Mouse (Mus musculus) midbrain, embryonic 14.5 days (tissue): ENCODE data around the gene Tfcp2. TPM values are rescaled to one million over a fixed set of nuclear protein-coding genes. Genes with fewer than 3 reads are reported as not detected.

Experiments used
- ATAC-seq: fragments of 200-750 bp; cut with Nextera tagmentation; 2 replicates; pipeline ENCODE4 v1.8.0; 2017; ENCODE audit warnings: moderate number of reproducible peaks, moderate library complexity; ENCODE audit not compliant: low FRiP score, low TSS enrichment
- DNase-seq: peaks from one replicate; pipeline ENCODE4 v3.0.0-alpha.2; 2015
- H3K27ac ChIP-seq: fragments of 300-500 bp; sonication (generic); replicated peaks from 2 replicates; pipeline ENCODE4 v1.5.1; 2014; ENCODE audit warnings: mild to moderate bottlenecking, low read depth, low read length, moderate library complexity
- H3K27me3 ChIP-seq: fragments of 300-500 bp; sonication (generic); 2 replicates; pipeline ENCODE4 v1.6.1; 2014; ENCODE audit warnings: low read length, control low read depth, mixed read lengths; ENCODE audit not compliant: control insufficient read depth, insufficient read depth
- H3K36me3 ChIP-seq: fragments of 300-500 bp; sonication (generic); 2 replicates; pipeline ENCODE4 v1.6.1; 2014; ENCODE audit warnings: low read length, control low read depth; ENCODE audit not compliant: control insufficient read depth, insufficient read depth
- H3K4me1 ChIP-seq: fragments of 300-500 bp; sonication (generic); 2 replicates; pipeline ENCODE4 v1.6.1; 2014; ENCODE audit warnings: mild to moderate bottlenecking, antibody characterized with exemption, low read length, control low read depth; ENCODE audit not compliant: control insufficient read depth, insufficient read depth
- H3K4me2 ChIP-seq: fragments of 300-500 bp; sonication (generic); 2 replicates; pipeline ENCODE4 v1.6.1; 2014; ENCODE audit warnings: mild to moderate bottlenecking, low read length, moderate library complexity
- H3K4me3 ChIP-seq: fragments of 300-500 bp; sonication (generic); replicated peaks from 2 replicates; pipeline ENCODE4 v1.5.1; 2014; ENCODE audit warnings: low read depth, low read length
- H3K9ac ChIP-seq: fragments of 300-500 bp; sonication (generic); replicated peaks from 2 replicates; pipeline ENCODE4 v1.6.1; 2014; ENCODE audit warnings: mild to moderate bottlenecking, low read length, moderate library complexity
- H3K9me3 ChIP-seq: fragments of 300-500 bp; sonication (generic); 2 replicates; pipeline ENCODE4 v1.6.1; 2016; ENCODE audit warnings: low read length, control low read depth, mixed read lengths; ENCODE audit not compliant: control insufficient read depth
- WGBS: fragments of 180-500 bp; shearing (Covaris S2); extraction: QIAGEN DNeasy Blood & Tissue Kit; methylation state at CpG from one replicate; pipeline ENCODE4 v1.1.7; 2014; 5-methylcytosine and 5-hydroxymethylcytosine counted together
- polyA plus RNA-seq: library from polyadenylated mRNA; unstranded; fragments of >200 nt; fragmentation: Nextera tagmentation; extraction: Ambion mirVana; gene quantifications from 2 replicates; pipeline ENCODE4 v1.2.1, GENCODE M21; 2014

The Tfcp2 gene
- 30.1 and 35.8 TPM in 2 replicates for polyA plus RNA-seq

GRCm38 (mm10) chr15:100551326-100552307 lies at the start of gene Tfcp2:
Gene Tfcp2 (minus strand): TSS chr15:100552008.
- peak; percentile 98 for DNase-seq
- peak within 1 kb of the TSS; percentile 69 for H3K4me3 ChIP-seq
- H3K27me3 ChIP-seq, result no peaks in the 10 kb centered on the region
- peak within 1 kb of the TSS; percentile 85 for H3K27ac ChIP-seq
- H3K9me3 ChIP-seq, result no peaks in the 10 kb centered on the region
- peaks cover 3% of the 10 kb centered on the region; the same call in 1 of the 2 replicates for H3K36me3 ChIP-seq
- peaks cover 9% of the 10 kb centered on the region; the same call in 1 of the 2 replicates for H3K4me1 ChIP-seq
- peak within 1 kb of the TSS; percentile 79 for H3K9ac ChIP-seq
- peak; percentile 100 for ATAC-seq
- under 1% methylated on average over 84 of the region's 84 CpGs for WGBS
- peak within 1 kb of the TSS; percentile 80 for H3K4me2 ChIP-seq

- no peak for ATAC-seq
- H3K27ac ChIP-seq, result peak overlapping the region; percentile 3; the same call in 1 of the 2 replicates
- peak; percentile 21 for DNase-seq
- no peak overlapping the region; the same call in 1 of the 2 replicates for H3K9ac ChIP-seq
- no peaks in the 10 kb centered on the region for H3K9me3 ChIP-seq
- no peaks in the 10 kb centered on the region for H3K27me3 ChIP-seq
- H3K4me3 ChIP-seq, result peak overlapping the region; percentile 82
- H3K4me1 ChIP-seq, result peaks cover 28% of the 10 kb centered on the region
- H3K36me3 ChIP-seq, result no peaks in the 10 kb centered on the region
- H3K4me2 ChIP-seq, result peak overlapping the region; percentile 79
- WGBS, result 18% methylated on average over 21 of the region's 21 CpGs
Observed at GRCm38 (mm10) chr15:100600696-100601272, 49.0 kb upstream of the Tfcp2 start.

- Histone ChIP-seq H3K4me1 (peaks cover 23% of the 10 kb centered on the region), H3K4me3 (peak overlapping the region; percentile 82), H3K27ac (peak overlapping the region; percentile 91), H3K36me3 (no peaks in the 10 kb centered on the region), H3K9me3 (no peaks in the 10 kb centered on the region), H3K9ac (peak overlapping the region; percentile 99), H3K27me3 (no peaks in the 10 kb centered on the region), H3K4me2 (peak overlapping the region; percentile 79)
- WGBS, result under 1% methylated on average over 35 of the region's 35 CpGs
- DNase-seq (peak; percentile 93), ATAC-seq (peak; percentile 79)
Observed at GRCm38 (mm10) chr15:100600047-100600695, 48.4 kb upstream of the Tfcp2 start.

DNA sequence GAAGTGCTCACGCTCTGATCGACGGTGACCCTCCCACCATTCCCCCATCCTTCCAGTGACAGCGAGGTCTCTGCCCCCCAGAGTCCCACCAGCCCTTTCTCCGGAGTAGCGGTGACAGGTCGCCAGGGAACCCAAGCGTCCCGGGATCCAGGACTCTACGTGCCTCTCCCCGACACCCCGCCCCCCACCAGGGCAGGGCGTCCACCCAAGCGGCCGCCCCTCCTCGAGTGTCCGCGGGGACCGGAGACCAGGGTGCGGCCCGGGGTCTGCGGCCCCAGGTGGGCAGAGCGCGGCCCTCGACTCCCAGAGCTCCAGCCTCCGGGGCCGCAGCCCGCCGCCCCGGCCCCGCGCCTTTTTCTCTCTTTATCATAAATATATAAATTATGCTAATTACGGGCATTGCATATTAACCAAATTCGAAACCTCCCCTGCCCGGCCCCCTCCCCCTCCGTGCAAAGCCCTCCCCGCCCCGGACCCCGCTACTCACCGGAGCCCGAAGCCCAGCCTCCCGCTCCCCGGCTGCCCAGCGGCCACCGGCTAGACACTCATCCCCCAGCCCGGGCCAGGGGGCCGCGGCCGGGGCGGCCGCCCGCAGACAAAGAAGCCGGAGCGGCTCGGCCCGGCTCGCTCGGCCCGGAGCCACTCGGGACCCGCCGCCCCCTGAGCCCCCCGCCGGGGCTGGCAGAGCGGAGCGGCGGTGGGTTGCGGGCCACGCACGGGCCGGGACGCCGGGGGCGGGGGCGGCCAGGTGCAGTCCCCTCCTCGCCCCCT lies 47.7 kb upstream of the Tfcp2 start, which contains the start of gene Pou6f1:
TSS of gene Pou6f1 (minus strand) at position 709 of the 771 bp plus-strand sequence.
- Histone ChIP-seq H3K4me1 (peaks cover 17% of the 10 kb centered on the region), H3K27ac (peak within 1 kb of the TSS; percentile 91), H3K4me3 (peak within 1 kb of the TSS; percentile 82), H3K4me2 (peak within 1 kb of the TSS; percentile 79), H3K36me3 (no peaks in the 10 kb centered on the region), H3K9me3 (no peaks in the 10 kb centered on the region), H3K27me3 (no peaks in the 10 kb centered on the region), H3K9ac (peak within 1 kb of the TSS; percentile 99)
- under 1% methylated on average over 70 of the region's 76 CpGs for WGBS
- peak; percentile 72 for DNase-seq
- peak; percentile 78 for ATAC-seq

DNA sequence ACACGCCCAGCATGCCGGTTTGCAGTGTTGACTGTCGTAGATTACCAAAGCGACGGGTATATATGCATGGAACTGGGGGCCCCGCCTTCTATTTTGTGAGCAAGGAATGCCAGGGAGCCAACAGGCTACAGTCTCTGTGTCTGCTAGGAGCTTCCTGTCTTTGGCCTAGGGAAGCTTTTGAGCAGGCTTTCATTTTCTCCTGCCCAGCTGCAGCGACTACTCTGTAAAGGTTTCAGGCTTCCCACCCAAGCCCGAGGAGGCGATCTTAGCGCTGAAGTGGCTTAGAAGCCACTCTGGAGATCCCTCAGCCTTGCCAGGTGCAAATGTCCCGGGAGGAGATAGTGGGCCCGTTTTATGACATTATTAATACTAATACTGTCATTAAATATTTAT lies 47.1 kb upstream of the Tfcp2 start:
- peak overlapping the region; percentile 99 for H3K9ac ChIP-seq
- peak overlapping the region; percentile 91 for H3K27ac ChIP-seq
- H3K36me3 ChIP-seq, result 0 out of 2 replicates have a peak, but pooled peaks cover 3% of the 10 kb centered on the region
- peak overlapping the region; percentile 79 for H3K4me2 ChIP-seq
- DNase-seq (peak; percentile 79), ATAC-seq (peak; percentile 10; the same call in 1 of the 2 replicates)
- H3K4me1 ChIP-seq, result peaks cover 16% of the 10 kb centered on the region
- no peaks in the 10 kb centered on the region for H3K27me3 ChIP-seq
- H3K9me3 ChIP-seq, result no peaks in the 10 kb centered on the region
- WGBS, result under 1% methylated on average over 12 of the region's 12 CpGs
- peak overlapping the region; percentile 82 for H3K4me3 ChIP-seq

DNA sequence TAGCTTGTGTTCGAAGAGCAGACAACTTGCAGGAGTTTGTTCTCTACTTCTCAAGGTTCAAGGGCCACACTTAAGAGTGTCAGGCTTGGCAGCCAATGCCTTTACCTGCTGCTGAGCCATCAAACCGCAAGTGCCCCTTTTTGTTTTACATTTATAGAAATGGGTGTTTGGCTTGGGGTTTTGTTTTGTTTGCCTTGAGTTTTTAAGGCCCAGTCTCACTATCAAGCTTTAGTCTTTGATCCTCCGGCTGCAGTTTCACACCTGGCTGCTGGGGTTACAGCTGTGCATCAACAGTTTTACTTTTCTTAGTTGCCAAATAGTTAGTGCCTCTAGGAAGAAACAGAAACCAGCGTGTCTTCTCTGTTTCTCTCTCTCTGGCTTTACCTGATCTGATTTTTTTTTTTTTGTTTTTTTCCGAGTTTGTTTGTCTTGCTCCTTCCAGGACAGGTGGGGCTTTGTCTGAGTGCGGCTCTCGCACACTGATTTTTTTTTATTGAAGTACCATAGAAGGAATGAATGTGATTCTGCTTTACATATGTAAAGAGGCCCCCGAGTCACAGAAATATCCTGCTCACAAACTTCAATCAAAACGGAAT lies 46.6 kb upstream of the Tfcp2 start:
- WGBS, result 30% methylated on average over 9 of the region's 9 CpGs
- H3K27ac ChIP-seq, result peak overlapping the region; percentile 91
- DNase-seq (peak; percentile 4), ATAC-seq (no peak)
- peak overlapping the region; percentile 79 for H3K4me2 ChIP-seq
- no peaks in the 10 kb centered on the region for H3K9me3 ChIP-seq
- H3K36me3 ChIP-seq, result 0 out of 2 replicates have a peak, but pooled peaks cover 3% of the 10 kb centered on the region
- H3K9ac ChIP-seq, result peak overlapping the region; percentile 99
- no peaks in the 10 kb centered on the region for H3K27me3 ChIP-seq
- H3K4me1 ChIP-seq, result peaks cover 16% of the 10 kb centered on the region
- peak overlapping the region; percentile 82 for H3K4me3 ChIP-seq

DNA sequence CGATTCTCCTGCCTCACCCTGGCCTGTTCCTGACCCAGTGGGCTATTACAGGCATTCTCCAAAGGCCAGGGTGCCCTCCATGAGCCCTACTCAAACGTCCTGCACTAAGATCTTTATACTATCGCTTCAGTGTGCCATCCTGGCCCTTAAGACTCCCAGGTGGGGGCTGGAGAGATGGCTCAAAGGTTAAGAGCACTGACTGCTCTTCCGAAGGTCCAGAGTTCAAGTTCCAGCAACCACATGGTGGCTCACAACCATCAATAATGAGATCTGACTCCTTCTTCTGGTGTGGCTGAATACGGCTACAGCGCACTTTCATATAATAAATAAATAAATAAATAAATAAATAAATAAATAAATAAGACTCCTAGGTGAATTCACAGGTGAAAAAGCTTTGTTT lies 41.0 kb upstream of the Tfcp2 start:
- Histone ChIP-seq H3K9me3 (no peaks in the 10 kb centered on the region), H3K36me3 (peaks cover 43% of the 10 kb centered on the region), H3K4me3 (no peak overlapping the region), H3K4me1 (no peaks in the 10 kb centered on the region), H3K4me2 (no peak overlapping the region), H3K27me3 (no peaks in the 10 kb centered on the region), H3K27ac (no peak overlapping the region), H3K9ac (no peak overlapping the region)
- no peak for DNase-seq
- WGBS, result 92% methylated on average over 6 of the region's 6 CpGs
- ATAC-seq, result no peak
